Mouse (Mus musculus) brain, embryonic 14.5 days (tissue): ENCODE measurements around the gene Ppil6.

ENCODE experiments used
- CTCF ChIP-seq: fragments of 200-500 bp; IDR thresholded peaks from 2 replicates; pipeline ENCODE4 v1.5.1; 2012; ENCODE audit warnings: inconsistent platforms, mild to moderate bottlenecking, moderate library complexity, borderline replicate concordance; ENCODE audit not compliant: insufficient read depth, insufficient read length; ENCODE audit errors: extremely low read depth
- POLR2A ChIP-seq: fragments of 200-500 bp; IDR thresholded peaks from 2 replicates; pipeline ENCODE4 v1.6.1; 2012; ENCODE audit warnings: mild to moderate bottlenecking, inconsistent platforms, borderline replicate concordance; ENCODE audit not compliant: poor library complexity, insufficient read depth, insufficient read length, severe bottlenecking; ENCODE audit errors: extremely low read depth

DNA sequence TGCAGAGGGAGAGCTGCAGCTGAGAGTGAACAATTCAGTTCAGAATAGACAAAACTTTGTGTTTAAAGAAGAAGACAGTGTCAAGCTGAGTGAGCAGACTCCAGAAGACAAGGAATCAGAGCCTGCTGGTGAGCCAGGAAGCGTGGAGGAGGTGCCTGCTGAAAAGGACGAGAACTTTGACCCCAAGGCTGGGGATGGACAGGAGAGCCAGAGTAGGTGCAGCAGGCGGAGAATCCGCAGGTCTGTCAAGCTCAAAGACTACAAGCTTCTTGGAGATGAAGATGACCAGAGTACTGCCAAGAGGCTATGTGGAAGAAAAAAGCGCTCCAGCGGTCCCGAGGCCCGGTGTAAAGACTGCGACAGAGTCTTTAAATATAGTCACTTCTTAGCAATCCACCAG lies 38.6 kb upstream of the Ppil6 start:
- TF ChIP-seq CTCF (no peak), POLR2A (no peak)
